Mouse (Mus musculus): ENCODE data around the gene Ptpn23. TPM values are rescaled to one million over a fixed set of nuclear protein-coding genes. Genes with fewer than 3 reads are reported as not detected.

The Ptpn23 gene
- total and polyA plus RNA-seq, 3 experiments: 7.3 to 40.1 TPM; not detected in 1

- TF ChIP-seq TBP (IDR thresholded peaks at IDR 0.05; ENCODE audit: low read depth, low read length) (peak; percentile 47; the same call in 1 of the 2 replicates), JUND (IDR thresholded peaks at IDR 0.05; ENCODE audit: low read depth, low read length) (peak; percentile 31; the same call in 1 of the 2 replicates), ZMIZ1 (IDR thresholded peaks at IDR 0.05; ENCODE audit: low read depth, low read length) (no peak)
Measured at GRCm38 (mm10) chr9:110351932-110352632, 55.9 kb downstream of the Ptpn23 start (continued).

GRCm38 (mm10) chr9:110351350-110351749 lies 56.7 kb downstream of the Ptpn23 start:
- TF ChIP-seq JUND (IDR thresholded peaks at IDR 0.05; ENCODE audit: low read depth, low read length): no peak
- no peak for TF ChIP-seq EP300 (IDR thresholded peaks at IDR 0.05; ENCODE audit: low read depth in 1 of 2, low read length in 2 of 2)
- TF ChIP-seq ETS1 (IDR thresholded peaks at IDR 0.05; ENCODE audit: low read depth, low read length): no peak
- TF ChIP-seq TCF12 (IDR thresholded peaks at IDR 0.05; ENCODE audit: low read depth, low read length): no peak
- no peak for TF ChIP-seq USF1 (IDR thresholded peaks at IDR 0.05; ENCODE audit: low read depth, low read length)
- TF ChIP-seq POLR2AphosphoS5 (IDR thresholded peaks at IDR 0.05; ENCODE audit: borderline replicate concordance, low read depth, low read length): no peak
- TF ChIP-seq CHD1 (IDR thresholded peaks at IDR 0.05; ENCODE audit: low read depth, low read length): no peak
- TF ChIP-seq MXI1 (IDR thresholded peaks at IDR 0.05; ENCODE audit: low read depth, low read length): no peak
- Histone ChIP-seq H3K36me3 (ENCODE audit: control insufficient read depth in 1 of 2, insufficient read depth in 2 of 2, low read length in 2 of 2) (peaks cover 2 to 18% of the 10 kb centered on the region in 2 experiments), H3K4me3 (ENCODE audit: control insufficient read depth in 1 of 2, insufficient read depth in 1 of 2, low read depth in 2 of 2, low read length in 2 of 2) (no peak overlapping the region), H3K79me2 (ENCODE audit: control insufficient read depth, insufficient read depth, low read length, poor library complexity) (0 out of 2 replicates have a peak, but pooled peaks cover 1% of the 10 kb centered on the region), H3K4me1 (ENCODE audit: control insufficient read depth in 1 of 2, insufficient read depth in 2 of 2, low read length in 2 of 2) (peaks cover 15 to 19% of the 10 kb centered on the region in 2 experiments), H3K9me3 (replicated peaks; ENCODE audit: insufficient read depth, low read length) (no peaks in the 10 kb centered on the region), H3K27ac (ENCODE audit: control insufficient read depth, low read depth, low read length) (no peak overlapping the region), H3K27me3 (ENCODE audit: control insufficient read depth in 1 of 2, insufficient read depth in 2 of 2, low read length in 2 of 2) (no peaks in the 10 kb centered on the region), H3K9ac (ENCODE audit: control insufficient read depth, low read depth, low read length, poor library complexity, severe bottlenecking) (no peak overlapping the region; the same call in 1 of the 2 replicates)
- DNase-seq (ENCODE audit: low read depth, low spot score): peak; percentile 31

- H3K9ac ChIP-seq (ENCODE audit: control insufficient read depth, low read depth, low read length, poor library complexity, severe bottlenecking): no peak overlapping the region
- no peaks in the 10 kb centered on the region for H3K9me3 ChIP-seq (replicated peaks; ENCODE audit: insufficient read depth, low read length)
- no peak for TF ChIP-seq RCOR1 (IDR thresholded peaks at IDR 0.05; ENCODE audit: low read depth, low read length)
- no peak for TF ChIP-seq NRF1 (IDR thresholded peaks at IDR 0.05; ENCODE audit: insufficient read depth, low read depth, low read length, poor library complexity, severe bottlenecking)
- TF ChIP-seq SIN3A (IDR thresholded peaks at IDR 0.05; ENCODE audit: low read length): no peak
- H3K27me3 ChIP-seq (ENCODE audit: control insufficient read depth in 1 of 2, insufficient read depth in 2 of 2, low read length in 2 of 2): no peaks in the 10 kb centered on the region
- no peak for DNase-seq (ENCODE audit: low read depth, low spot score)
- H3K27ac ChIP-seq (ENCODE audit: control insufficient read depth, low read depth, low read length): no peak overlapping the region
- H3K79me2 ChIP-seq (ENCODE audit: control insufficient read depth, insufficient read depth, low read length, poor library complexity): 0 out of 2 replicates have a peak, but pooled peaks cover 1% of the 10 kb centered on the region
- peaks cover 2 to 18% of the 10 kb centered on the region in 2 experiments for H3K36me3 ChIP-seq (ENCODE audit: control insufficient read depth in 1 of 2, insufficient read depth in 2 of 2, low read length in 2 of 2)
- no peak overlapping the region for H3K4me3 ChIP-seq (ENCODE audit: control insufficient read depth in 1 of 2, insufficient read depth in 1 of 2, low read depth in 2 of 2, low read length in 2 of 2)
- H3K4me1 ChIP-seq (ENCODE audit: control insufficient read depth in 1 of 2, insufficient read depth in 2 of 2, low read length in 2 of 2): peaks cover 15 to 19% of the 10 kb centered on the region in 2 experiments
Measured at GRCm38 (mm10) chr9:110350612-110351011, 57.4 kb downstream of the Ptpn23 start.

Measured in MEL (cell line).